Mouse (Mus musculus) left cerebral cortex, postnatal 4 days (tissue): Measurements from ENCODE around the gene Timmdc1. TPM values are rescaled to one million over a fixed set of nuclear protein-coding genes. Genes with fewer than 3 reads are reported as not detected.

Experiments used
- DNase-seq: peaks from one replicate; pipeline ENCODE4 v3.0.0-alpha.2; 2022
- intact Hi-C: fragments of 180-260 bp; cut with DNase I; formaldehyde crosslinking; loops from one replicate; pipeline ENCODE4 v1.15.1; 2025
- total RNA-seq, 2 experiments: library from RNA; stranded (reverse); gene quantifications; 2 replicates each; pipeline ENCODE4 v1.2.3; 2021

Timmdc1 gene
- total RNA-seq, 2 experiments from 2014 or later = 28.8 to 29.5 TPM

DNA sequence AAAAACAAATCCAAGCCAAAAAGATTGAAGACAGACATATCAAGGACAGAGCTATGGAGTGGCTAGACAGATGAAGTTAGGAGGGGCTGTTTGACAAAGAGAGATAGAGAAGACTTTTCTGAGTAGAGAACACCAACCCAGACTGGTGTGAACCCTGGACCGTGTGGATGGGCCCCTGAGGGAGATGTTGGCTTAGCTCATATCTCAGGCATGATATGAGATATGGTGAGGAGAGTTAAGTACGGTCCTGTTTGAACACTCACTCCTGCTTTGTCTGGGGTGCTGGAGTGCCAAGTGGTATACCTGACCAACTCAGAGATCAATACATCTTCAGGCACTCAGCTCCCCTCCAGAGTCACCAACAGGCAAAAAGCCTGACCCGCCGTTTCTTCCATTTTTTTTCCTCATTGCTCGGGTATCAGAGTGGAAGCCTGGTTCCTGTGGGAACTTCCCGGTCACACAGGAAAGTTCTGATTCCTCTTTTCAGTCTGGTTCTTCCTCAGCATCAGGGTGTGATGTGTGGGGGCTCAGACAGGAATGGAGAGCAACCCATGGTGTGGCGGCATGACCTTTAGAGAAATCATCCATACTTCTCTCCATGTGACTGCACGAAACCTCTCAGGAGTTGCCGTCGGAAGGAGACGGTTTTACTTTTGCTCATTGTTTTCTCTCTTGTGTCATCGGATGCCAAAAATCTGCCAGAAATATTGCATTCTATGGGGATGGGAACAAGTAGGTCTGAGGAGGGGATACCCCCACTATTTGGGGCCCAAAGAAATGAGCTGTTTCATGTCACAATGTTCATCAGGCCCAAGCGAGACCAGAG, 55.2 kb downstream of the Timmdc1 start:
- no peak for DNase-seq
- intact Hi-C loops = no loop called here

GRCm38 (mm10) chr16:38466089-38466488, 56.4 kb downstream of the Timmdc1 start:
- DNase-seq = no peak
- intact Hi-C loops = no loop called here

DNA sequence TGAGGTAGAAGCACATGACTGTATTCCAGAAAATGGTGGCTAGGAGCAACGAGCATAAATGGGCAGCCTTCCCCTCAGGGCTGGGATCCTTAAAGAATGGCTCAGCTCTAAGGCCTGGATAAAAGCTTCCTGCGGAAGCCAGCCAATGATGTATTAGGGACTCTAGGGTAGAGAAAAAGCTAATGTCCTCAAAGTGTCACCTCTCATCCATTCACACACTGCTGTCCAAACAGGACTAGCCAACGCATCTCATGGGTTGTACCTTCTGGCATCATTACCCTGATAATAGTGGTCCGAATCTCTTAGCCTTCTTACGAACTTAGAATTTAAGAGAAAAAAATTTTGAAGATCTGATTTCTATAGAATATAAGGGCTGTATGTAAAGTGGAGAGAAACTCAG, 59.2 kb downstream of the Timmdc1 start:
- intact Hi-C loops = no loop called here
- DNase-seq = no peak

GRCm38 (mm10) chr16:38462161-38462560, 60.3 kb downstream of the Timmdc1 start:
- intact Hi-C loops = no loop called here

GRCm38 (mm10) chr16:38461749-38462148, 60.7 kb downstream of the Timmdc1 start:
- intact Hi-C loops = no loop called here

More at GRCm38 (mm10) chr16:38462161-38462560, 60.3 kb downstream of the Timmdc1 start:
- no peak for DNase-seq

DNA sequence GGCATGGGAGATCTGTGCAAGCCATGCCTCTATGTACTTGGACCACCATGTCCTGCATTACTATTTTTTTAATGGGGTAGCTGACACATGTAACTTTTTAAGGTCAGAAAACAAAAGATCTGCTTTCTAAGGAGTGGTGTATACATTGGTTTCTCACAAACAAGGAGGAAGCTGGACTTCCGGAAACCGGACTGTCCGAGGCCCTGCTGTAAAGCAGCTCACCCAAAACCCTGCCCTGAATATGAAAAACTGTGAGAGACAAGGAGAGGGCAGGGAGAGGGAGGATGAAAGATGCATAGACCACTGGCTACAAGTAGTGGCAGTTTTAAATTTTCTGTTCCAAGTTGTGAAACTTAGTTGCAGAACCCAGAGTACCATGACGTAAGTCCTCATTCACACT, 62.5 kb downstream of the Timmdc1 start:
- intact Hi-C loops = no loop called here
- no peak for DNase-seq

More at GRCm38 (mm10) chr16:38461749-38462148, 60.7 kb downstream of the Timmdc1 start:
- DNase-seq = no peak

GRCm38 (mm10) chr16:38458600-38459280, 63.7 kb downstream of the Timmdc1 start:
- intact Hi-C loops = no loop called here
- no peak for DNase-seq

GRCm38 (mm10) chr16:38456812-38457567, 65.5 kb downstream of the Timmdc1 start:
- intact Hi-C loops = no loop called here
- DNase-seq = no peak

DNA sequence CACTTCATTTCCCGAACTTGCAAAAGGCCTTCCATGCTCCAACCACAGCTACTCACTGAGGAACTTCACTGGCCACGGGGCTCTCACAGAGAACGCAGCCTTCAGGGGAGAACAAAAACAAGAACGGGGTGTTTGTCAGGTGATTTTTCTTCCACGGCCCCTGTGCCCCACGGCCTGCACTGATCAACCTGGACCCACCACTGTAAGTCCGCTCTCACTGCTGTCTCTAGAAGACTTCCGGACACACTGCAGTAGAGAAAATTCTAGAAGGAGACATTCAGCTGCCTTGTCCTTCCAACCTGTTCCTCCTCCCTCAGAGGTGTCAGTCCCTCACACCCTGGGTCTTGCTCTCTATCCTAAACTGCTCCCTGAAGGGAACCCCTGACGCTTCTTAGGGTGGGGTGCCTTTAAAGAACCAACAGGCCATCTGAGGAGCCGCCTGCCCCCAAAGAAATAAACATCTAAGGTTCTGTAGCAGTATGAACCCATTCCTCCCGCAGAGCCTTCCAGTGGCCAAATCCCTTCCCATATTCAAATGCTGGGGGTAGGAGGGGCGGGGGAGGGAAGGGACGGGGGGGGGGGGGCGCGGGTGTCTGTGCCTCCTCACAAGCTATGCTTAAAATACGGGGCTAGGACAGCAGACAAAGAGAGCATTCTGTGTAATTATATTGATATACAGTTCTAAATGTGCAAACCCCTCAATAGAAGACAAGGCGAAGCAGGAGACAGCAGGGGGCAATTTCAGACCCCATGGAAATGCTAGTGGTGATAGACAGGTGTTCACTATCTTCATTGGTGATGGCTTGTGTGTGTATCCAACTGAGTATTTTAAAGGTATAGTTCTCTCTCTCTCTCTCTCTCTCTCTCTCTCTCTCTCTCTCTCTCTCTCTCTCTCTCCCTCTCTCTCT, 66.7 kb downstream of the Timmdc1 start, which contains the start of gene Cd80:
Gene Cd80 (plus strand): TSS at position 51 of the 908 bp plus-strand sequence.
- intact Hi-C loops = no loop called here
- DNase-seq = no peak

GRCm38 (mm10) chr16:38454533-38455254, 67.8 kb downstream of the Timmdc1 start:
- no peak for DNase-seq
- intact Hi-C loops = no loop called here

DNA sequence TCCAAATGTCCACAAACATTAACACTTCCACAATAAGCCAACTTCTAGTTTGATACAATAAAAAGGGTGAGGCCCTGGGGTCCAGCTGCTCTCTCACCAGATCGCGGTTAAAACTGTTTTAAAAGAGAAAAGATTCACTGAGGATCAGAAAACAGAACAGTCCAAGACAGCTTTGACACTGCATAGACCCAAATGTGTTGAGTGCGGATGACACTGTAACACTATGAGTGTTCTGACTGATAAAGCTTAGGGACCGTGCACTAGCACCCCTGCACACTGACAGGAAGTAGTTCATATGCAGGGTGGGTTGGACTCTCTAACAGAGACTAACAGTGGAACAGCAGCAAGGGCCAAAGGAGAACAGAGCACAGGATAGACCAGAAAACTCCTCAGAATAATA, 68.5 kb downstream of the Timmdc1 start:
- no peak for DNase-seq
- intact Hi-C loops = no loop called here

DNA sequence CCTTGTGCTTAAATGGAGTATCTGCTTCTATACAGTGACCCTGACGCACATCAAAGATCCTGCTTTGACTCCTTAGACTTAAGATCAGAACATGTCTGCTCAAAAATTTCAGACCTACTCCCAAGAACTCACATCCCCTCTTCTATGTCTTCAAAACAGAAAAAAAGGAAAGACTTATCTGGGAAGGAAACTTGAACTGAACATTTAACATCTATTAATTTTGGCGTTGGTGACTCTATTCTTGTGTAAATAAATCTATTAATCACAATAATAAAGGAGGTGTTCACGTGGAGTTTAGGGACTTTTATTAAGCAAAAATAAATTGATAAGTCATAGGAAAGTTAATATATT, 69.3 kb downstream of the Timmdc1 start:
- no peak for DNase-seq
- intact Hi-C loops = no loop called here

DNA sequence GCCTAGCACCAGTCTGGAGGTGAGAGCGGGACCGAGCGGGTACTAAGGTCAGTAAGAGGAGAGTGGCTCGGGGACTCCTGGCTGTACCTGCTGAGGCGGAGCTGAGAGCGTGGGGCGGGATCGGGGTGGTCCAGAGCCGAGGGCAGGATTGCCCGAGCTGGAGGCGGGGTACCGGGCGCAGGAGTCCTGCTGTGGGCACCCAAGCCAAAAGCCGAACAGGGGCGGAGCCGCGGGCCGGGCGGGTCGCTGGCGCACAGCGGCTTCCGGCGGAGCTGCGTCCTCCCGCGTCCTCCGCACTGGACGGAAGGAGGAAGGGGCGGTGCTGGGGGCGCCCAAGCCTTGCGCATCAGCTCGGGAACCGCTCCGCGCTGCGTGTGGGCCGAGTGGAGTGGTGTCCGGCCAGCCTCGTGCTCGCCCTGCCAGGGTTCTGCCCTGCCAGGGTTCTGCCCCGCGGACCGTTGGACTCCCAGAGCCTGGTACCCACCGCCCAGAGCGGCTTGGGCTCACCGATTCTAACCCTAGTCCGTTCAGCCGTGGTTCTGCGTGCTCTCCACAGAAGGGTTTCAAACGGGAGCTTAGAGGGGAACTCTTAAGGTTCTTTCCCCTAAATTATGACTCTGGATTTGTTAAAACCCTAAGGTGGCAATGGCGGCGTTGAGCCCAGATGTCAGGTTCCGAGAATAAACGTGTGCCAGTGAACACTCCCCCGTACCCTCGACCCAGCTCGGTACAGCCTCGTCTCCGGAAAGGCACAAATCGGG, 69.8 kb downstream of the Timmdc1 start, which contains the start of gene Adprh:
Gene Adprh (minus strand): TSS at position 262 of the 761 bp plus-strand sequence.
- peak; percentile 91 for DNase-seq
- intact Hi-C loops = no loop called here

DNA sequence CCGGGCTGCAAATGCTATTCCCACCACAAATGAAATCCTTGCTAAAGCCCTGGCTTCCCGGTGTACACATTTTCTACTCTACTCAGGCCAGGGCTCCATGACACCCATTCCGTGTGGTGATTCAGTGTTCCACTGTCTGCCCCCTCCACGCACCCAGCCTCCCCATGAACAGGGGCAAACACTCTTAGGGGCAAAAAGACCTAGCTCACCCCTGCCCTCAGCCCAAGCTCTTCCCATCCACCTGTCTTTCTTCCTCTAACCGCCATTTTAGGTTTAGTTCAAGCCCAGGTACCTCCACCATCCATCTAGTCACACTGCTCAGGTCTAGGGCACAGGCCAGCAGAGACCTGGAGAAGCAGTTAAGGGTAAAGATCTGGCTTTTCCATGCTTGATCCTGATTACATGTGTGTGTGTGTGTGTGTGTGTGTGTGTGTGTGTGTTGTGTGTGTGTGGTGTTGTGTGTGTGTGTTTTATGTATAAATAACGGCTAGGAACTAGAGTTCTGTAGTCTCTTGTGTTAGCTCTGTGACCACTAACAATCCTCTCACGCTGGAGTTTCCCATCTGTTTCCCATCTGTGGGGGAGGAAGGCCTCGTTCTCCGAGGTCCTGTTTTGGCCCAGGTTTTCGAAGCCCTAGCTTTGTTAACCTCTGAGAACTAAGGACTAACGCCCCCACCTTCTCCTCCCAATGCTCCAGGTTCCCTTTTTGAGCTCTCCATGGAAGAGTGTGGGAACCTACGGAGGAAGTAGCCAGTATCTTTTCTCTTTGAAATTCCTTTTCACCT, 70.8 kb downstream of the Timmdc1 start:
- intact Hi-C loops = no loop called here
- DNase-seq = peak; percentile 11

GRCm38 (mm10) chr16:38450707-38451106, 71.8 kb downstream of the Timmdc1 start:
- intact Hi-C loops = no loop called here
- no peak for DNase-seq

DNA sequence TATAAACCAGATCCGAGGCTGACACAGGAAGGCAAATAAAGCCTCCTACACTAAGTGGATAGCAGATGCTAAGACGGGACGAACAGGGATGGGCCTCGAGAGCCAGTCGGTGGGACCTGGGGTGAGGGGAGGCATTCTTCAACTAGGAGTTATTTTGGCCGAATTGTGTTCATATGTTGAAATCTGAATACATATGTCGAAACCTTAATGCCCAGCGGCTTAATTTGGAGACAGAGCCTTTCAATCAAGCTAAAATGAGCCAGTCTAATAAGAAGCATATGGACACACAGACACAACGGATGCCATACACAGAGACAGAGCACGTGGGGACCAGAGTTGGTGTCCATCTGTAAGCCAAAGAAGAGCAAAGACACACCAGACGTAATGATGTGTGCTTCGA, 74.0 kb downstream of the Timmdc1 start:
- DNase-seq = no peak
- intact Hi-C loops = no loop called here
